Mouse (Mus musculus) 416B (cell line): ENCODE data around the gene Eif2b3.

Experiments
- DNase-seq: peaks from one replicate; pipeline ENCODE4 v3.0.0; 2011; ENCODE audit warnings: low read depth

The Eif2b3 gene

DNA sequence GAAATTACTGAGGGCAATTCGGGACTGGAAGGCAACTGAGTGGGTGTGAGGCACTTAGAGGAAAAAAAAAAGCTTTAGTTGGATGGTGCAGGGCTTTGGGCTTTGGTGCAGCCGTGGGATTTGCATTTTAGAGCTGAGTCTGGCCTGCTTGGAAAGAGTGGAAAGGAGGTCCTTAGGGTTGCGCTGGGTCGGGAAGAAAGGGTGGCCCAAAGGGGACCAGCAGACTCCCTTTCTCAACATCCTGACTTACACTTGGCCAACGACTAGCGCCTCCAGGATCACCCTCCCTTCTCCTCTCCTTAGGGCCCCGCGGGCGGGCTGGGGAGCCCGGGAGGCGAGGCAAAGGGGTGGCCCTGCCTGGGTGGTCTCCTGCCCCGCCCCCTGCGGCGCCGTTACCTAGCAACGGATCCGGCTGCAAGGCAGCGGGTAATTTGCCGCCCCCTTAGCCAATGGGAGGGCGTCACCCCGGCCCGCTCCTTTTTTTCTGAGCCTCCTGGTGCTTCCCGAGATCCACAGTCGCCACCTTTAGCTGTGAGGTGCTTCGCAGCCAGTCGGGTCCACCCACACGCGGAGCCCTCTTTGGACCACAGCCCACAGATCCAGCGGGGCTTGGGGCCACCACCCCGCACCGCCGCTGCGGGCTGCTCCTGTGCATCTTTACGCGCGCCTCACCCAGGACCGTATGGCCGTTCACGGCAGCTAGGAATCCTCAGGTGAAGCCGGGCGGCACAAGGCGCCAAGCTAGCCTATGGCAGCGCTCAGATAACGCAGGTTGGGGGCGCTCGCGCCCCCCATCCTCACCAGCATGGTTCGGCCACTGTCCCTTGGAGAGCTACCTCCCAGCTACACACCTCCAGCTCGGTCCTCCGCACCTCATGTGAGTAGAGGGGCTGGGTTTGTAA lies 76.6 kb downstream of the Eif2b3 start, which contains the start of gene Ptch2:
Gene Ptch2 (plus strand): TSS at position 525 of the 902 bp plus-strand sequence.
- no peak for DNase-seq

- DNase-seq, result no peak
These were observed 77.5 kb downstream of the Eif2b3 start for GRCm38 (mm10) chr4:117096666-117097065.

GRCm38 (mm10) chr4:117097969-117098763 lies 79.0 kb downstream of the Eif2b3 start:
- no peak for DNase-seq

DNA sequence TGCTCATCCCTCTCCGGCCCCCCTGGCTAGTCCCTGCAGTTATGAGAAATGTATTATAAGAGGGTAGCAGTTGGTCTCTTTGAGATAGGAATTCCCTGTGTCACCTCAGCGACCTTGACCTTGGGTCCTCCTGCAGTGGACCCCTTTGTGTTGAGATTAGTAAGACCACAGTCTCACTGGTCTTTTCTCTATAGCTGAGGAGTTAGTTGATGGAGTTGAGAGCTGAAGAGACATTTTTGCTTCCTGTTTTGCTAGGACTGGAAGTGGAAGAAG lies 79.5 kb downstream of the Eif2b3 start:
- DNase-seq, result no peak

DNA sequence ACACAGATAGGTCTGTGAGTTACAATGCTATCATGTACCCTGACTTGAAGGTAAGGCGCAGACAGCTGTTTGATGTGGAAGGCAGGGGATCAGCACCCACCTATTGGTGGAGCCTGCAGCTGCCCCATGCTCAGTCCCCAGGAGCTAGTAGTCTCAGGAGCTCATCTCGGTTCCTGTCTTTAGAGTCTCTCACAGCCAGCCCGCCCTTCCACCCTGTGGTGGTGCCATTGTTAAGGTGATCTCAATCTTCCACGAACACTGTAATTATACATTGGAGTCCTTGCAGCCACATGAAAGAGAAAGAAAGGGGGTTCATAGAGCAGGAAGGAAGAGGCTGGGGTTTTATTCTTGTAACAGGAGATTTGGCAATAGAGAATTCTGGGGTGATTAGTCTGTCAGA lies 80.8 kb downstream of the Eif2b3 start:
- no peak for DNase-seq

GRCm38 (mm10) chr4:117101218-117101617 lies 82.0 kb downstream of the Eif2b3 start:
- DNase-seq, result peak; percentile 80

DNA sequence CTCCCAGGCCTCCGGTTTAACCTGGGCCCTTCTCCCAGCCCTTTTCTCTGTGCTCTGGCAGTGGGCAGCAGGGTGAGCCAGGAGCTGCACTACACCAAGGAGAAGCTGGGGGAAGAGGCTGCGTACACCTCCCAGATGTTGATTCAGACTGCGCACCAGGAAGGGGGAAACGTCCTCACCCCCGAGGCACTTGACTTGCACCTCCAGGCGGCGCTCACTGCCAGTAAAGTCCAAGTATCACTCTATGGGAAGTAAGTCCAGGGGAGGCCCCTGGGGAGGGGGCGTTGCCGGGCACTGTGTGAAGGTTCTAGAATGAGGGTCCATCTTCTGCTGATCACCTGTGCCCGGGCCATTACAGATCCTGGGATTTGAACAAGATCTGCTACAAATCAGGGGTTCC lies 85.5 kb downstream of the Eif2b3 start:
- no peak for DNase-seq

GRCm38 (mm10) chr4:117105127-117105526 lies 85.9 kb downstream of the Eif2b3 start:
- no peak for DNase-seq

DNA sequence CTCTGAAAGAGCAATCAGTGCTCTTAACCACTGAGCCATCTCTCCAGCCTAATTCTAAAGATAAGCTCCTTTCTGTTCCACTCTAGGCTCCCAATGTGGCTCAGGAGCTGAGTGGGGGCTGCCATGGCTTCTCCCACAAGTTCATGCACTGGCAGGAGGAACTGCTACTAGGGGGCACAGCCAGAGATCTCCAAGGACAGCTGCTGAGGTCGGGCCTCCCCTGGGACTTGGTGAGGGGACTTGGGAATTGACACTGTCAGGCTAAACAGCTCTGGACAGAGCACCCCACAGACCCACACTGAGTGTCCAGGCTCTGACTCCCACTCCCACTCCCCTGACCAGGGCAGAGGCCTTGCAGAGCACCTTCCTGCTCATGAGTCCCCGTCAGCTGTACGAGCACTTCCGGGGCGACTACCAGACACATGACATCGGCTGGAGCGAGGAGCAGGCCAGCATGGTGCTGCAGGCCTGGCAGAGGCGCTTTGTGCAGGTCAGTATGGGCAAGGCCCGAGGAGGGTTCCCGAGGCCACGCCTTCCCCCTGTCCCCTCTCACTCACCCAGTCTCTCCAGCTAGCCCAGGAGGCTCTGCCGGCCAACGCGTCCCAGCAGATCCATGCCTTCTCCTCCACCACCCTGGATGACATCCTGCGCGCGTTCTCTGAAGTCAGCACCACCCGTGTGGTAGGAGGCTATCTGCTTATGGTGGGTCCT lies 88.8 kb downstream of the Eif2b3 start:
- DNase-seq, result no peak

GRCm38 (mm10) chr4:117108524-117108849 lies 89.3 kb downstream of the Eif2b3 start:
- no peak for DNase-seq

DNA sequence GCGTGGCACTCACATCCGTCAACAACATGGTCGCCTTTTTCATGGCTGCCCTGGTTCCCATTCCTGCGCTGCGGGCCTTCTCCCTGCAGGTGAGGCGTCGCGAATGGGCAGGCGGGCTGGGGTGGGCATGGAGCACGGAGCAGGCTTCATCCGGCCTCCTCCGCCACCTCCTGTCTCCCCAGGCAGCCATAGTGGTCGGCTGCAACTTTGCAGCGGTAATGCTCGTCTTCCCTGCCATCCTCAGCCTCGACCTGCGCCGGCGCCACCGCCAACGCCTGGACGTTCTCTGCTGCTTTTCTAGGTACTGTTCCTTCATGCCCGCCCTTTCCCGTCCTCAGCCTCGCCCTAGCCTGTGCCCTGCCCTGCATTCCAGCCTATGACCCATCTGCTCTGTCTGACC lies 90.1 kb downstream of the Eif2b3 start:
- DNase-seq, result no peak

GRCm38 (mm10) chr4:117110249-117110648 lies 91.0 kb downstream of the Eif2b3 start:
- no peak for DNase-seq

DNA sequence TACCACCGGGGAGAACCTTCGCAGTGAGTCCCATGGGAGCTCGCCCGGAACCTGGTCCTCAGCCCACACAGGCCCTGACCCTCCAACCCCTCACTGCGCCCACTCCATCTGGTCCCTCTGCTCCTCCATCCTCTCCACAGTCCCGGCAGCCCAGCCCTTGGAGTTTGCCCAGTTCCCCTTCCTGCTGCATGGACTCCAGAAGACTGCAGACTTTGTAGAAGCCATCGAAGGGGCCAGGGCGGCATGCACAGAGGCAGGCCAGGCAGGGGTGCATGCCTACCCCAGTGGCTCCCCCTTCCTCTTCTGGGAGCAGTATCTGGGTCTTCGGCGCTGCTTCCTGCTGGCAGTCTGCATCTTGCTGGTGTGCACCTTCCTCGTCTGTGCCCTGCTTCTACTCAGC lies 91.8 kb downstream of the Eif2b3 start:
- DNase-seq, result no peak

- peak; percentile 36 for DNase-seq
These were observed 94.0 kb downstream of the Eif2b3 start for GRCm38 (mm10) chr4:117113237-117113636.

DNA sequence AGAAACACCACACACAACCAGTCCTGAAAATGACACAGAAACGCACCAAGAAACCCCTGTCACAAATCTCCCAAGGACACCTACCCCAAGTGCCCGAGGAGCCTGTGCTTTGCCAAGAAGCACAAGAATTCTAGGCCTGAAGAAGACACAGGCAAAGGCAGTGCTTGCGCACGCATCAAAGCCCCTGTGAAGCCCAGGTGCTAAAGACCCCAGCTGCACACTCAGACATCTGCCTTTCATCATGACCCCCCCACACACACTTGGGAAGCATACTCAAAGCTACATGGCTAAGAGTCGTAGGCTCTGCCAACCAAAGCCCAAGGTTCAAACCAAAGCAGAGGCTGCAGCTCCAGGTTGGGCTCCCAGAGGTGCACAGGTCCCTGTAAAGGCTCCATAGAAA lies 96.4 kb downstream of the Eif2b3 start:
- no peak for DNase-seq

DNA sequence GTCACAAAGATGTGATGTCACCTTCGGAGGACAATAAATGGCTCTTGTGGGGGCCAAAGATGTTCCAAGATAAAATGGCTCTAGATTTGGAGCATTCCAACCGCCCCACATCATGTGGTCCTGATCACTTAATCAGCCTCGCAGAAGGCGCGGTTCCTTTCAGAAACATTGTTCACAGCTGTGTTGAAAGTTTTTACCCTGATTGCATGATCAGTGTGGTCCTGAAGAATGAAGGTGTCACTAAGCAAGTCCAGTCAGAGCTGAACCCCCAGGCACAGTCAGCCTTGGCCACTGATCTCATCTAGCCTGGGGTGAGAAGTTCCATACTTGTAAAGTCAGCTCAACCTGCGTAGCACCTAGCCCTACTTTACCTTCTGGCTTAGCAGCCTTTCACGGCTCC lies 98.7 kb downstream of the Eif2b3 start:
- no peak for DNase-seq

- DNase-seq, result no peak
These were observed 100.4 kb downstream of the Eif2b3 start for GRCm38 (mm10) chr4:117119636-117120035.

DNA sequence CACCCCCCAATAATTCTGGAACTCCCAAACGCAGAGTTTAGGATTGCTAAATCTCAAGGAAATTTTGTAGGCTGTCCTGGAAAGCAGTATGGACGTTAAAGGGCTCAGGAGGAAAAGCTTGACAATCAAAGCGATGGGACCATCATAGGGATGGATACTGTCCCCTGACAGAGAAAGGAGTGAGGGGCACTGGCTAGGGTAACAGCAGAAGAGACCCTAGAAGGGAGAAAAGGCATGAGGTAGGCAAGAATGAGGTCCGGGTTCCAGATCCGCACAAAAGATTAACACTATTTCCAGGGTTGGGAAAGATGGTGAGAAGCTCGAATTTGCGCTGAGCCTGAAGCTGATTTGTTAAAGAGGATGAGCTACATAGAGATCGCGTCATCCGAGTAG lies 100.8 kb downstream of the Eif2b3 start:
- no peak for DNase-seq

- peak; percentile 100 for DNase-seq
These were observed 101.5 kb downstream of the Eif2b3 start for GRCm38 (mm10) chr4:117120445-117121414.

DNA sequence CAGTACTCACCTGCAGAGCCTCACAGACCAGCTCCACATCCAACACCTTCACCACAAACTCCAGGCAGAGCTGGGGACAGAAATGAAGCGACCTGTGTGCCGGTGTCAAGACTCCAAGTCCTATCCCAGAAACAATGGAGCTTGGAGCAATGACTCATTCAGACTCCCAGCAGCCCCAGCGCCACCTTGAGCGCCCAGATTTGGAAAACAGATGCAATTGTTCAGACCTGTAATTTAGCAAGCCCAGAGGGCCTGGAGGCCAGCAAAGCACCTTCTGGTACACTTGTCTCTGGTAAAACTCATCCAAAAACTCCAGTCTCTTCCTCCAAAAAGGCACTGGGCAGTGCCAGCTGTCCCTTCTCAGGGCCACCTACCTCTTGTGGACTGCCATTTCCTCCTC lies 103.0 kb downstream of the Eif2b3 start:
- DNase-seq, result no peak

DNA sequence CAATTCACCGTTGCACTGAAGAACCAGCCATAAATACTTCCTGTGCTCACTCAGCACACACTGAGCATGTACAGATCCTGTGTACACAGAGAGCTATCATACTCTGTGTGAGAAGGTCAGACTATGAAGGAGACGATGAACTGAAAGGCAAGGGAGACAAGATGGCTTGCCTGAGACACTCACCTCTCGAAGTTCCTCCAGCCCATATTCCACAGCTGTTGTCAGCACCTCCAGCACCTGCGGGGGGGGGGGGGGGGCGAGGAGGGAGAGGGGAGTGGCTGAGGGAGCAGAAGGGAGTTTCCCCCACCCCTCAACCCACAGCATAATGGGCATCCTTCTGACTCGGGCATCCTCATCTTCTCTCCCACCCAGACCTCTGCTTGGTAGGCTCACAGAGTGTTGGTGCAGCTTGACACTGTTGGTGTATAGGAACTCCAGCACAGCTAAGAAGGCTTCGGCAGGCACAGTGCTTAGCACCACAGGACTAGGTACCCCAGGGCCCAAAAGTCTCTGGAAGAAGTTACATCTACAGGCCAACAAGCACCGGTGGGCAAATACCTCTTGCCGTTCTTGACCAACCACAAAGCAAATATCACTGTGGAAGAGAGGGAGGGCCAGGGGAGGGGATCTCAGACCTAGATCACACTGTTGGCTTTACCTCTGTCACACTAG lies 104.5 kb downstream of the Eif2b3 start:
- no peak for DNase-seq
